Mouse (Mus musculus): Measurements from ENCODE around the gene Ogt. TPM values are rescaled to one million over a fixed set of nuclear protein-coding genes. Genes with fewer than 3 reads are reported as not detected.

Ogt gene
- polyA plus RNA-seq (2015; fragmentation: Nextera tagmentation; extraction: Ambion mirVana): 107 and 110 TPM in 2 replicates

- Histone ChIP-seq H3K27ac (ENCODE audit: low read length) (peak within 1 kb of the TSS; percentile 88), H3K4me3 (ENCODE audit: low read length) (peak within 1 kb of the TSS; percentile 58), H3K4me1 (ENCODE audit: control insufficient read depth, insufficient read depth, low read length) (no peaks in the 10 kb centered on the region; the same call in 1 of the 2 replicates), H3K36me3 (ENCODE audit: control insufficient read depth, insufficient read depth) (no peaks in the 10 kb centered on the region), H3K9ac (ENCODE audit: low read length) (peak within 1 kb of the TSS; percentile 89), H3K27me3 (ENCODE audit: control insufficient read depth, insufficient read depth, low read length) (peaks cover 9% of the 10 kb centered on the region; the same call in 1 of the 2 replicates), H3K9me3 (replicated peaks; ENCODE audit: control insufficient read depth, low read length) (no peaks in the 10 kb centered on the region), H3K4me2 (ENCODE audit: low read depth, low read length) (peak within 1 kb of the TSS; percentile 73)
- 11% methylated on average over 23 of the region's 24 CpGs for WGBS
- ATAC-seq (replicated peaks; ENCODE audit: extremely low read depth, insufficient read depth, low FRiP score): peak; percentile 93
Observed at GRCm38 (mm10) chrX:101639741-101640166, at the start of gene Ogt. TSS of gene Ogt (plus strand) at chrX:101640060.

- Histone ChIP-seq H3K36me3 (ENCODE audit: control insufficient read depth, insufficient read depth) (no peaks in the 10 kb centered on the region), H3K9me3 (replicated peaks; ENCODE audit: control insufficient read depth, low read length) (no peaks in the 10 kb centered on the region), H3K27ac (ENCODE audit: low read length) (no peak overlapping the region), H3K27me3 (ENCODE audit: control insufficient read depth, insufficient read depth, low read length) (peaks cover 14% of the 10 kb centered on the region), H3K4me1 (ENCODE audit: control insufficient read depth, insufficient read depth, low read length) (no peaks in the 10 kb centered on the region), H3K9ac (ENCODE audit: low read length) (no peak overlapping the region), H3K4me3 (ENCODE audit: low read length) (no peak overlapping the region), H3K4me2 (ENCODE audit: low read depth, low read length) (no peak overlapping the region)
- ATAC-seq (replicated peaks; ENCODE audit: extremely low read depth, insufficient read depth, low FRiP score): no peak
- 82% methylated on average over 3 of the region's 3 CpGs for WGBS
Observed at GRCm38 (mm10) chrX:101616183-101616582, 23.7 kb upstream of the Ogt start.

GRCm38 (mm10) chrX:101617889-101618288 is 22.0 kb upstream of the Ogt start:
- Histone ChIP-seq H3K27ac (ENCODE audit: low read length) (no peak overlapping the region), H3K4me2 (ENCODE audit: low read depth, low read length) (no peak overlapping the region), H3K27me3 (ENCODE audit: control insufficient read depth, insufficient read depth, low read length) (peaks cover 12% of the 10 kb centered on the region), H3K4me1 (ENCODE audit: control insufficient read depth, insufficient read depth, low read length) (no peaks in the 10 kb centered on the region), H3K9me3 (replicated peaks; ENCODE audit: control insufficient read depth, low read length) (no peaks in the 10 kb centered on the region), H3K9ac (ENCODE audit: low read length) (no peak overlapping the region), H3K4me3 (ENCODE audit: low read length) (no peak overlapping the region), H3K36me3 (ENCODE audit: control insufficient read depth, insufficient read depth) (no peaks in the 10 kb centered on the region)
- 47% methylated on average over 10 of the region's 10 CpGs for WGBS
- ATAC-seq (replicated peaks; ENCODE audit: extremely low read depth, insufficient read depth, low FRiP score): peak; percentile 37; the same call in 1 of the 2 replicates

GRCm38 (mm10) chrX:101620317-101620716 is 19.5 kb upstream of the Ogt start:
- Histone ChIP-seq H3K36me3 (ENCODE audit: control insufficient read depth, insufficient read depth) (no peaks in the 10 kb centered on the region), H3K9me3 (replicated peaks; ENCODE audit: control insufficient read depth, low read length) (no peaks in the 10 kb centered on the region), H3K4me1 (ENCODE audit: control insufficient read depth, insufficient read depth, low read length) (no peaks in the 10 kb centered on the region), H3K27me3 (ENCODE audit: control insufficient read depth, insufficient read depth, low read length) (peaks cover 9% of the 10 kb centered on the region; the same call in 1 of the 2 replicates), H3K4me3 (ENCODE audit: low read length) (no peak overlapping the region), H3K27ac (ENCODE audit: low read length) (no peak overlapping the region), H3K4me2 (ENCODE audit: low read depth, low read length) (no peak overlapping the region), H3K9ac (ENCODE audit: low read length) (no peak overlapping the region)
- WGBS: 42% methylated on average over 6 of the region's 6 CpGs
- no peak for ATAC-seq (replicated peaks; ENCODE audit: extremely low read depth, insufficient read depth, low FRiP score)

GRCm38 (mm10) chrX:101622539-101622938 is 17.3 kb upstream of the Ogt start:
- WGBS: 46% methylated on average over 3 of the region's 3 CpGs
- Histone ChIP-seq H3K27me3 (ENCODE audit: control insufficient read depth, insufficient read depth, low read length) (peaks cover 3% of the 10 kb centered on the region; the same call in 1 of the 2 replicates), H3K4me2 (ENCODE audit: low read depth, low read length) (no peak overlapping the region), H3K27ac (ENCODE audit: low read length) (no peak overlapping the region), H3K36me3 (ENCODE audit: control insufficient read depth, insufficient read depth) (no peaks in the 10 kb centered on the region), H3K9me3 (replicated peaks; ENCODE audit: control insufficient read depth, low read length) (no peaks in the 10 kb centered on the region), H3K4me1 (ENCODE audit: control insufficient read depth, insufficient read depth, low read length) (no peaks in the 10 kb centered on the region), H3K4me3 (ENCODE audit: low read length) (no peak overlapping the region), H3K9ac (ENCODE audit: low read length) (no peak overlapping the region)
- ATAC-seq (replicated peaks; ENCODE audit: extremely low read depth, insufficient read depth, low FRiP score): no peak

GRCm38 (mm10) chrX:101636821-101637525 is 2.9 kb upstream of the Ogt start:
- no peak overlapping the region for H3K27ac ChIP-seq (ENCODE audit: low read length)
- no peaks in the 10 kb centered on the region for H3K9me3 ChIP-seq (replicated peaks; ENCODE audit: control insufficient read depth, low read length)
- H3K4me1 ChIP-seq (ENCODE audit: control insufficient read depth, insufficient read depth, low read length): no peaks in the 10 kb centered on the region
- peaks cover 9% of the 10 kb centered on the region; the same call in 1 of the 2 replicates for H3K27me3 ChIP-seq (ENCODE audit: control insufficient read depth, insufficient read depth, low read length)
- no peak for ATAC-seq (replicated peaks; ENCODE audit: extremely low read depth, insufficient read depth, low FRiP score)
- H3K9ac ChIP-seq (ENCODE audit: low read length): no peak overlapping the region
- no peak overlapping the region for H3K4me2 ChIP-seq (ENCODE audit: low read depth, low read length)
- 34% methylated on average over 8 of the region's 9 CpGs for WGBS
- no peak overlapping the region for H3K4me3 ChIP-seq (ENCODE audit: low read length)
- no peaks in the 10 kb centered on the region for H3K36me3 ChIP-seq (ENCODE audit: control insufficient read depth, insufficient read depth)

GRCm38 (mm10) chrX:101638856-101639255 is 1.0 kb upstream of the Ogt start:
- ATAC-seq (replicated peaks; ENCODE audit: extremely low read depth, insufficient read depth, low FRiP score): no peak
- 44% methylated on average over 3 of the region's 3 CpGs for WGBS
- Histone ChIP-seq H3K4me3 (ENCODE audit: low read length) (peak overlapping the region; percentile 58), H3K27me3 (ENCODE audit: control insufficient read depth, insufficient read depth, low read length) (peaks cover 9% of the 10 kb centered on the region; the same call in 1 of the 2 replicates), H3K4me1 (ENCODE audit: control insufficient read depth, insufficient read depth, low read length) (no peaks in the 10 kb centered on the region; the same call in 1 of the 2 replicates), H3K9ac (ENCODE audit: low read length) (peak overlapping the region; percentile 63), H3K27ac (ENCODE audit: low read length) (no peak overlapping the region), H3K4me2 (ENCODE audit: low read depth, low read length) (peak overlapping the region; percentile 61), H3K9me3 (replicated peaks; ENCODE audit: control insufficient read depth, low read length) (no peaks in the 10 kb centered on the region), H3K36me3 (ENCODE audit: control insufficient read depth, insufficient read depth) (no peaks in the 10 kb centered on the region)

- Histone ChIP-seq H3K27me3 (ENCODE audit: control insufficient read depth, insufficient read depth, low read length) (peaks cover 9% of the 10 kb centered on the region; the same call in 1 of the 2 replicates), H3K9ac (ENCODE audit: low read length) (peak overlapping the region; percentile 63), H3K4me2 (ENCODE audit: low read depth, low read length) (peak overlapping the region; percentile 61), H3K9me3 (replicated peaks; ENCODE audit: control insufficient read depth, low read length) (no peaks in the 10 kb centered on the region), H3K27ac (ENCODE audit: low read length) (peak overlapping the region; percentile 64), H3K36me3 (ENCODE audit: control insufficient read depth, insufficient read depth) (no peaks in the 10 kb centered on the region), H3K4me1 (ENCODE audit: control insufficient read depth, insufficient read depth, low read length) (no peaks in the 10 kb centered on the region; the same call in 1 of the 2 replicates), H3K4me3 (ENCODE audit: low read length) (peak overlapping the region; percentile 58)
- 12% methylated on average over 13 of the region's 13 CpGs for WGBS
- no peak for ATAC-seq (replicated peaks; ENCODE audit: extremely low read depth, insufficient read depth, low FRiP score)
Observed at GRCm38 (mm10) chrX:101639306-101639705, 554 bp upstream of the Ogt start.
